Mouse (Mus musculus) MEL (cell line): ENCODE data around the gene Pcbp3.

Experiments
- CTCF ChIP-seq, 3 experiments: IDR thresholded peaks in 2 of 3; conservative IDR thresholded peaks in 1 of 3; 2 replicates each; pipeline ENCODE4 v1.5.1; 2011 to 2012; ENCODE audit warnings: low read length in 3 of 3, low read depth in 2 of 3, mild to moderate bottlenecking in 2 of 3, improper control_type of control experiment in 1 of 3, inconsistent platforms in 1 of 3, mixed read lengths in 1 of 3, moderate library complexity in 1 of 3; ENCODE audit not compliant: control insufficient read depth in 1 of 3, insufficient read depth in 1 of 3, poor library complexity in 1 of 3, severe bottlenecking in 1 of 3
- E2F4 ChIP-seq: IDR thresholded peaks from 2 replicates; pipeline ENCODE4 v1.6.1; 2011; ENCODE audit warnings: low read depth, low read length, improper control_type of control experiment, borderline replicate concordance
- EP300 ChIP-seq, 2 experiments: IDR thresholded peaks; 2 replicates each; pipeline ENCODE4 v1.6.1; 2011; ENCODE audit warnings: improper control_type of control experiment in 2 of 2, low read length in 2 of 2, low read depth in 1 of 2, mild to moderate bottlenecking in 1 of 2
- GABPA ChIP-seq: IDR thresholded peaks from 2 replicates; pipeline ENCODE4 v1.6.1; 2012; ENCODE audit warnings: low read depth, mild to moderate bottlenecking, inconsistent platforms, low read length, improper control_type of control experiment, moderate library complexity
- MAFK ChIP-seq: IDR thresholded peaks from 2 replicates; pipeline ENCODE4 v1.6.1; 2011; ENCODE audit warnings: low read depth, mild to moderate bottlenecking, low read length, improper control_type of control experiment, borderline replicate concordance
- MAX ChIP-seq: IDR thresholded peaks from 2 replicates; pipeline ENCODE4 v1.6.1; 2011; ENCODE audit warnings: low read length, improper control_type of control experiment
- MAZ ChIP-seq: IDR thresholded peaks from 2 replicates; pipeline ENCODE4 v1.6.1; 2012; ENCODE audit warnings: low read depth, mild to moderate bottlenecking, inconsistent platforms, low read length, improper control_type of control experiment
- POLR2A ChIP-seq, 2 experiments: IDR thresholded peaks; 2 replicates each; pipeline ENCODE4 v1.6.1; 2011 to 2012; ENCODE audit warnings: low read length in 2 of 2, mild to moderate bottlenecking in 2 of 2, control low read depth in 1 of 2, improper control_type of control experiment in 1 of 2, low read depth in 1 of 2, moderate library complexity in 1 of 2; ENCODE audit not compliant: control insufficient read depth in 1 of 2, insufficient read depth in 1 of 2, poor library complexity in 1 of 2
- POLR2AphosphoS2 ChIP-seq: IDR thresholded peaks from 2 replicates; pipeline ENCODE4 v1.6.1; 2011; ENCODE audit warnings: low read length, improper control_type of control experiment
- SIN3A ChIP-seq: IDR thresholded peaks from 2 replicates; pipeline ENCODE4 v1.6.1; 2012; ENCODE audit warnings: low read length, improper control_type of control experiment, inconsistent platforms
- SMC3 ChIP-seq: IDR thresholded peaks from 2 replicates; pipeline ENCODE4 v1.6.1; 2011; ENCODE audit warnings: low read depth, low read length, improper control_type of control experiment
- USF1 ChIP-seq: IDR thresholded peaks from 2 replicates; pipeline ENCODE4 v1.6.1; 2014; ENCODE audit warnings: low read depth, mild to moderate bottlenecking, inconsistent platforms, low read length, improper control_type of control experiment, moderate library complexity

DNA sequence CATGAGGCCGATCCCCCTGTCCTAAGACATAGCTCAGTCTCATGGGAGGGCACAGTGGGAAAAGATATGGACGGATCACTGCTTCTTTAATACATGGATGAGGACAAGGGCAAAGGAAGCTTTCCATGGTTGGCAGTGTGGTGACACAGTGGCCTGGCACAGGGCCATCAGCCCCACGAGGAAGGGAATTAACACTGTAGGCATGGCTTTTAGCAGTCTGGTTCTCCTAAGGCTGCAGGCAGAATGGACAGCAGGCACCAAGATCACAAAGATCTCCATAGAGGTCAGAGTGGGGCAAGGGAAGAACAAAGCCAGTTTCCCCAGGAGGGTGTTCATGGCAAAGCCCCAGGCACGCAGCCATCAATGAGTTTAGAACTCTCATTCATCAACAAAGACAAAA is 146.2 kb downstream of the Pcbp3 start:
- TF ChIP-seq POLR2A (IDR thresholded peaks at IDR 0.05; ENCODE audit: control insufficient read depth in 1 of 2, insufficient read depth in 1 of 2, low read depth in 1 of 2, low read length in 2 of 2, poor library complexity in 1 of 2): no peak
- no peak for TF ChIP-seq GABPA
- TF ChIP-seq MAZ: no peak
- TF ChIP-seq CTCF (IDR thresholded peaks at IDR 0.05 in 2 of 3, conservative IDR thresholded peaks at IDR 0.05 in 1 of 3; ENCODE audit: control insufficient read depth in 1 of 3, insufficient read depth in 1 of 3, low read depth in 2 of 3, low read length in 3 of 3, poor library complexity in 1 of 3, severe bottlenecking in 1 of 3): no peak
- TF ChIP-seq EP300 (IDR thresholded peaks at IDR 0.05; ENCODE audit: low read depth in 1 of 2, low read length in 2 of 2): no peak
- no peak for TF ChIP-seq SIN3A
- no peak for TF ChIP-seq POLR2AphosphoS2
- TF ChIP-seq MAX: no peak
- no peak for TF ChIP-seq MAFK
- no peak for TF ChIP-seq SMC3
- no peak for TF ChIP-seq USF1
- TF ChIP-seq E2F4: no peak
